Mouse (Mus musculus) embryonic facial prominence, embryonic 15.5 days (tissue): ENCODE measurements around the gene Lrrc75a. TPM values are rescaled to one million over a fixed set of nuclear protein-coding genes. Genes with fewer than 3 reads are reported as not detected.

Source experiments
- ATAC-seq: fragments of 200-750 bp; cut with Nextera tagmentation; 2 replicates; pipeline ENCODE4 v1.8.0; 2017; ENCODE audit warnings: low read depth, moderate TSS enrichment; ENCODE audit not compliant: insufficient number of reproducible peaks, low FRiP score, low TSS enrichment
- H3K27ac ChIP-seq: fragments of 300-500 bp; sonication (generic); replicated peaks from 2 replicates; pipeline ENCODE4 v1.5.1; 2015; ENCODE audit warnings: mild to moderate bottlenecking, inconsistent platforms
- H3K27me3 ChIP-seq: fragments of 300-500 bp; sonication (generic); 2 replicates; pipeline ENCODE4 v1.6.1; 2015; ENCODE audit warnings: inconsistent platforms
- H3K36me3 ChIP-seq: fragments of 300-500 bp; sonication (generic); 2 replicates; pipeline ENCODE4 v1.6.1; 2015; ENCODE audit warnings: mild to moderate bottlenecking, inconsistent platforms
- H3K4me1 ChIP-seq: fragments of 300-500 bp; sonication (generic); 2 replicates; pipeline ENCODE4 v1.6.1; 2015; ENCODE audit warnings: inconsistent platforms
- H3K4me2 ChIP-seq: fragments of 300-500 bp; sonication (generic); replicated peaks from 2 replicates; pipeline ENCODE4 v1.6.1; 2015; ENCODE audit warnings: mild to moderate bottlenecking, inconsistent platforms
- H3K4me3 ChIP-seq: fragments of 300-500 bp; sonication (generic); replicated peaks from 2 replicates; pipeline ENCODE4 v1.5.1; 2015; ENCODE audit warnings: mild to moderate bottlenecking, inconsistent platforms
- H3K9ac ChIP-seq: fragments of 300-500 bp; sonication (generic); 2 replicates; pipeline ENCODE4 v1.6.1; 2015; ENCODE audit warnings: inconsistent platforms
- H3K9me3 ChIP-seq: fragments of 300-500 bp; sonication (generic); replicated peaks from 2 replicates; pipeline ENCODE4 v1.6.1; 2016; ENCODE audit warnings: inconsistent platforms
- WGBS: fragments of 180-500 bp; shearing (Covaris S2); methylation state at CpG from one replicate; pipeline ENCODE4 v1.1.7; 2015; 5-methylcytosine and 5-hydroxymethylcytosine counted together
- polyA plus RNA-seq: library from polyadenylated mRNA; unstranded; fragments of >200 nt; fragmentation: Nextera tagmentation; extraction: Ambion mirVana; gene quantifications from 2 replicates; pipeline ENCODE4 v1.2.1, GENCODE M21; 2015

Lrrc75a gene
- 16.2 and 16.3 TPM in 2 replicates for polyA plus RNA-seq

- Histone ChIP-seq H3K27me3 (no peaks in the 10 kb centered on the region), H3K4me3 (peak within 1 kb of the TSS; percentile 61), H3K9ac (peak within 1 kb of the TSS; percentile 70), H3K4me1 (peaks cover 64% of the 10 kb centered on the region), H3K36me3 (no peaks in the 10 kb centered on the region), H3K9me3 (no peaks in the 10 kb centered on the region), H3K27ac (peak within 1 kb of the TSS; percentile 90), H3K4me2 (peak within 1 kb of the TSS; percentile 76)
- 2% methylated on average over 55 of the region's 86 CpGs for WGBS
- peak; percentile 53 for ATAC-seq
Observed at GRCm38 (mm10) chr11:62647661-62648590, at the start of gene Lrrc75a. Gene Lrrc75a (minus strand): TSS chr11:62648523.

DNA sequence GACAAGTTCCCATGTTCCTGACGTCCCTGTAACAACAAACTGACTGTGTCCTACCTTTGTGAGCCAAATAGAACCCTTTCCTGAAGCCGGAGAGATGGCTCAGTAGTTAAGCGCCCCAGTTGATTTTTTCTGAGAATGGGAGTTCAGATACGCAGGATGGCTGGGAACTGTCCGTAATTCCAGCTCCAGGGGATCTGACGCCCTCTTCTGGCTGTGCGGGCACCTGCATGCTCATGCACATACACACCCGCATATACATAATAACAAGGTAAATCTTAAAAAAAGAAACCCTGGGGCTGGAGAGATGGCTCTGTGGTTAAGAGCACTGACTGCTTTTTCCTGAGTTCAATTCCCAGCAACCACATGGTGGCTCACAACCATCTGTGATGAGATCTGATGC is 46.8 kb upstream of the Lrrc75a start:
- ATAC-seq = no peak
- H3K4me3 ChIP-seq = no peak overlapping the region
- no peak overlapping the region for H3K27ac ChIP-seq
- no peak overlapping the region for H3K9ac ChIP-seq
- no peaks in the 10 kb centered on the region for H3K27me3 ChIP-seq
- no peaks in the 10 kb centered on the region for H3K9me3 ChIP-seq
- H3K36me3 ChIP-seq = no peaks in the 10 kb centered on the region
- WGBS = 92% methylated on average over 8 of the region's 8 CpGs
- H3K4me2 ChIP-seq = no peak overlapping the region
- H3K4me1 ChIP-seq = no peaks in the 10 kb centered on the region

DNA sequence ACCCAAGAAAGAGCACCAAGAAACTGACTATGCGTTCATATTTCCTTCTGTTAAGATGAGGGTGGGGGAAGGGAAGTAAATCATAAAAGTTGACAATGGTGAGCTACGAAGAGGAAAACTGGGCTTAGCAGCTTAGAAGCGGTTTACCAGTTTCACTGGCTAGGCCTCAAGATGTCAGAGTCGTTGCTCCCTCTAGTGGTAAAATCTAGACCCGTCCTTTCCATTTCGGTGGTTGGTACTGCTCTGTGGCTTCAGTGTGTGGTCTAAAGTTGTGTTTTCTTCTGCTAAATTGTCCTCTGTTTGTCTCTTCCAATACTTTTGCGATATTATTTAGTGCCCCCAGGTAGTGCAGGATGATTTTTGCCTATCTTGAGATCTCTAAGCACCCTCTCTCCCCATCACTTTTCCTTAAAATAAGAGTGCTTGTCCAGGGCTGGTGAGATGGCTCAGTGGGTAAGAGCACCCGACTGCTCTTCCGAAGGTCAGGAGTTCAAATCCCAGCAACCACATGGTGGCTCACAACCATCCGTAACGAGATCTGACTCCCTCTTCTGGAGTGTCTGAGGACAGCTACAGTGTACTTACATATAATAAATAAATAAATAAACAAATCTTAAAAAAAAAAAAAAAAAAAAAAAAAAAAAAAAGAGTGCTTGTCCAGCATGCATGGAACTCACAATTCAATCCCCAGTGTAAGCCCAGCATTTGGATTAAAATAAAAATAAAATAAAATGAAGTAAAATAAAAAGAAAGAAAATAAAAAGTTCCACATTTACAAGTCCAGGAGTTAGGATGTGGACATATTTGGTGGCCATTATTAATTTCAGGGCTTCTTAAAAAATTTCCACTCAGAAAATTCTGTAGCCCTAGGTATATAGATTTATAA is 45.2 kb upstream of the Lrrc75a start:
- no peaks in the 10 kb centered on the region for H3K36me3 ChIP-seq
- no peaks in the 10 kb centered on the region for H3K9me3 ChIP-seq
- no peak overlapping the region for H3K4me3 ChIP-seq
- no peak overlapping the region for H3K27ac ChIP-seq
- no peak; the same call in 1 of the 2 replicates for ATAC-seq
- H3K4me2 ChIP-seq = no peak overlapping the region
- no peak overlapping the region for H3K9ac ChIP-seq
- H3K27me3 ChIP-seq = no peaks in the 10 kb centered on the region
- H3K4me1 ChIP-seq = no peaks in the 10 kb centered on the region
- 21% methylated on average over 11 of the region's 11 CpGs for WGBS

GRCm38 (mm10) chr11:62691592-62691991 is 43.3 kb upstream of the Lrrc75a start:
- Histone ChIP-seq H3K9ac (no peak overlapping the region), H3K27me3 (no peaks in the 10 kb centered on the region), H3K4me1 (no peaks in the 10 kb centered on the region), H3K9me3 (no peaks in the 10 kb centered on the region), H3K4me2 (no peak overlapping the region), H3K27ac (no peak overlapping the region), H3K36me3 (no peaks in the 10 kb centered on the region), H3K4me3 (no peak overlapping the region)
- 89% methylated on average over 3 of the region's 3 CpGs for WGBS
- no peak for ATAC-seq

GRCm38 (mm10) chr11:62679954-62680353 is 31.6 kb upstream of the Lrrc75a start:
- no peaks in the 10 kb centered on the region for H3K9me3 ChIP-seq
- H3K9ac ChIP-seq = no peak overlapping the region
- WGBS = 74% methylated on average over 4 of the region's 4 CpGs
- H3K27me3 ChIP-seq = no peaks in the 10 kb centered on the region
- ATAC-seq = no peak
- H3K27ac ChIP-seq = no peak overlapping the region
- H3K4me2 ChIP-seq = no peak overlapping the region
- H3K36me3 ChIP-seq = no peaks in the 10 kb centered on the region
- H3K4me3 ChIP-seq = no peak overlapping the region
- H3K4me1 ChIP-seq = peaks cover 13% of the 10 kb centered on the region

DNA sequence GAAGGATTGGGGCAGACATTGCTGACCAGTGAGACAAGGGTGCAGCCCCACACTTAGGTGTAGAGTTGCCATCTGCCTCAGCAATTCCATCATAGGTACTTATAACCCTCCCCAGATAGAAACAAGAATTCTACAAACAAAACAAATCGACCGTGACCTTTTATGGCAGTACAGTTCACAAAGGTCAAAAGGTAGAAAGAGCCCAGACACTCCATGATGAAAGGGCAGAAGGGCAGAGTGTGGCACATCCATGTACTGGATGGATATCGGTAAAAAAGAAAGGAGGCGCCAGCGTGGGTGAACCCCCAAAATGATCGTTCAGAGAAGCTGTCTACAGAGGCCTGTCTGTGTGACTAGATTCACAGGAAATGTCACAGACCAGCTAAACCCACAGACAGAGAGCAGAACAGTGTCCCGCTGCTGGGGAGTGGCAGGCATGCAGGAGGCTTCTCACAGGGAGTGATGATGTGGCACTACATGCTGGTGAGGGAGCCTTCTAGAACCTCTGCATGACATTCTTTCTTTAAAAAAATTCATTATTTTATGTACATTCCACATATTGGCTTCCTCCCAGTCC is 30.5 kb upstream of the Lrrc75a start:
- H3K9me3 ChIP-seq = no peaks in the 10 kb centered on the region
- no peak overlapping the region for H3K27ac ChIP-seq
- H3K4me1 ChIP-seq = peaks cover 15% of the 10 kb centered on the region
- H3K4me2 ChIP-seq = no peak overlapping the region
- WGBS = 78% methylated on average over 7 of the region's 7 CpGs
- no peak for ATAC-seq
- no peak overlapping the region for H3K4me3 ChIP-seq
- H3K9ac ChIP-seq = no peak overlapping the region
- H3K27me3 ChIP-seq = no peaks in the 10 kb centered on the region
- H3K36me3 ChIP-seq = no peaks in the 10 kb centered on the region

DNA sequence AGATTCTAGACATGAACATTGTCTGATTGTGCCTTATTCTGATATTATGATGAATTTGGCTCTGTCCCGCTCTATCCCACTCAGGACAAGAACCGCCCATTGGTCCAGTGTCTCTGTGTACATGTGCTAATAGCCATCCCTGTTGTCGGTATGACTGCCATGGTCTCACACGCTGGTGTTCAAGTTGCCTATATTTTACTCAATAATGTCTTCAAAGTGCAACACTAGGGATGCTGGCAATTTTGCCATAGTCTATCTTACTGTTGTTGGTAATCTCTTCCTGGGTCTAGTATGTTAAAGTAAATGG is 27.9 kb upstream of the Lrrc75a start:
- Histone ChIP-seq H3K27ac (no peak overlapping the region), H3K4me3 (no peak overlapping the region), H3K4me2 (no peak overlapping the region; the same call in 1 of the 2 replicates), H3K4me1 (peaks cover 15% of the 10 kb centered on the region), H3K9me3 (no peaks in the 10 kb centered on the region), H3K27me3 (no peaks in the 10 kb centered on the region), H3K9ac (no peak overlapping the region), H3K36me3 (no peaks in the 10 kb centered on the region)
- ATAC-seq = no peak
- 91% methylated on average over 4 of the region's 4 CpGs for WGBS

DNA sequence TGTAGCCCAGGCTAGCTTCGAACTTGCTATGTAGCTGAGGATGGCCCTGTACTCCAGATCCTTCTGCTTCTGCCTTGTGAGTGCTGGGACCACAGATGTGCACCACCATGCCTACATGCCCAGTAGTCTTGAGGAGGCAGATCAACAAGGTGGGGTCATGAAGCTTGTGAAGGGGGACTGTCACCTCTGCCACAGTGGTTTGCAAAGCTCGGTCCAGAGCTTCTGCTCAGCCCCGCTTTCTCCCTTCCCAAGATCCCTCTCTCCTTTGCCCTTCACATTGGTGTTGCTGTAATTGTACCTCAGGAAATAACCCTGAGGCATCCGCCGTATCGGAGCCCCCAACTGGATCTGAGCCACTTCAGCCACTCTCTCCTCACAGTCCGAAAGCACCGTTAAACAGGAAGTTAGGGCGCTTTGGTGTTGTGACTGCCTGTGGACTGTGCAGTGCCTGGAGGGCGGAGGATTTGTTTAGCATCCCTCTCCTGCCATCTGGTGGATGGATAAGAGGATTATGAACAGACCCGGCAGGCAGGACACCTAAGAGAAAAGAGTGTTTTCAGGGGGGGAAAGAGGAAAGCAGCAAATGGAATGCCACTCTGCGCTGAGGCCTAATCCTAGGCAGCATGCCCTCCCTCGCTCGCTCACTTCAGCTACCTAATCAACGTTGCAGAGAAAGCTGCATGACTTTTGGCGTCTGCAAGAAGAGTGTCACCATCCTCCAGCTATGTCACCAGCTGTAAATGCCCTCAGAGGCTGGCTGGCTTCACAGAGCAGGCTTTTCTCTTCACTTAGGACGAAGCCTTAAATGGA is 27.4 kb upstream of the Lrrc75a start:
- 16% methylated on average over 17 of the region's 17 CpGs for WGBS
- Histone ChIP-seq H3K27me3 (no peaks in the 10 kb centered on the region), H3K4me3 (peak overlapping the region; percentile 31), H3K9me3 (no peaks in the 10 kb centered on the region), H3K36me3 (no peaks in the 10 kb centered on the region), H3K4me2 (peak overlapping the region; percentile 52), H3K9ac (no peak overlapping the region), H3K27ac (no peak overlapping the region), H3K4me1 (peaks cover 15% of the 10 kb centered on the region)
- peak; percentile 89 for ATAC-seq

DNA sequence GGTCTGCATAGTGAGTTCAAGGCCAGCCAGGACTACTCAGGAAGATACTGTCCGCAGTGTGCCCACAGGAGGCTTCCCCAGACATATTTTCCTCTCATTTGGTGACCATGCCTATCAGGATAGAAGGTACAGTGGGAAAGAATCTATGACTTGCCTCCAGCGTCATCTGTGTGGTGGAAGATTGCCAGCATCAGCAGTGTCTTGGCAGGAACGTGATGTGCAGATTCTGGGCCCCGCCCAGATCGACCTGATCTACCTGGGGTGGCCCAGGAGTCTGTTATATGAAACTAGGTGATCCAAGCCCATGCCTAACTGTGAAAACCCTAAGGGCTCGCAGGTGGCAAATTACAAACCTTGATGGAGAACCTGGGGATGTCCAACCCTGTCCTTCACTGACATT is 21.7 kb upstream of the Lrrc75a start:
- no peak; the same call in 1 of the 2 replicates for ATAC-seq
- Histone ChIP-seq H3K27ac (no peak overlapping the region), H3K4me1 (peaks cover 11% of the 10 kb centered on the region), H3K4me2 (no peak overlapping the region), H3K27me3 (no peaks in the 10 kb centered on the region), H3K36me3 (peaks cover 20% of the 10 kb centered on the region; the same call in 1 of the 2 replicates), H3K9ac (no peak overlapping the region), H3K4me3 (no peak overlapping the region), H3K9me3 (no peaks in the 10 kb centered on the region)
- 66% methylated on average over 6 of the region's 6 CpGs for WGBS

GRCm38 (mm10) chr11:62669471-62669870 is 21.1 kb upstream of the Lrrc75a start:
- H3K4me3 ChIP-seq = no peak overlapping the region
- peaks cover 9% of the 10 kb centered on the region for H3K4me1 ChIP-seq
- no peaks in the 10 kb centered on the region for H3K27me3 ChIP-seq
- 49% methylated on average over 12 of the region's 12 CpGs for WGBS
- 0 out of 2 replicates have a peak overlapping the region, but pooled peaks have one; percentile 34 for H3K27ac ChIP-seq
- no peak for ATAC-seq
- no peaks in the 10 kb centered on the region for H3K9me3 ChIP-seq
- H3K9ac ChIP-seq = no peak overlapping the region
- H3K36me3 ChIP-seq = peaks cover 20% of the 10 kb centered on the region; the same call in 1 of the 2 replicates
- H3K4me2 ChIP-seq = no peak overlapping the region
